Mouse (Mus musculus) thymus, adult 2 months (tissue): ENCODE results near the gene Cnksr1. TPM values are rescaled to one million over a fixed set of nuclear protein-coding genes. Genes with fewer than 3 reads are reported as not detected.
A peak's percentile ranks its signal among the peaks of the same experiment; 100 is the strongest.

ENCODE experiments used
- DNase-seq: peaks from one replicate; pipeline ENCODE4 v3.0.0; 2021
- H3K27ac ChIP-seq: fragments of 200-500 bp; 2 replicates; pipeline ENCODE4 v1.5.1; 2012; ENCODE audit warnings: low read length, control low read depth; ENCODE audit not compliant: control insufficient read depth, insufficient read depth
- H3K27me3 ChIP-seq: fragments of 200-500 bp; 2 replicates; pipeline ENCODE4 v1.6.1; 2012; ENCODE audit warnings: mild to moderate bottlenecking, low read length, moderate library complexity, mixed read lengths; ENCODE audit not compliant: control insufficient read depth, insufficient read depth
- H3K36me3 ChIP-seq: fragments of 200-500 bp; 2 replicates; pipeline ENCODE4 v1.6.1; 2012; ENCODE audit warnings: mild to moderate bottlenecking, low read length, moderate library complexity; ENCODE audit not compliant: control insufficient read depth, insufficient read depth
- H3K4me1 ChIP-seq: fragments of 200-500 bp; replicated peaks from 2 replicates; pipeline ENCODE4 v1.6.1; 2012; ENCODE audit warnings: low read length; ENCODE audit not compliant: control insufficient read depth, insufficient read depth
- H3K4me3 ChIP-seq: fragments of 200-500 bp; 2 replicates; pipeline ENCODE4 v1.5.1; 2012; ENCODE audit warnings: mild to moderate bottlenecking, low read length, control low read depth, moderate library complexity; ENCODE audit not compliant: control insufficient read depth, insufficient read depth
- CTCF ChIP-seq: fragments of 200-500 bp; IDR thresholded peaks from 2 replicates; pipeline ENCODE4 v1.5.1; 2012; ENCODE audit warnings: mild to moderate bottlenecking, control low read depth, low read length, moderate library complexity, borderline replicate concordance; ENCODE audit not compliant: control insufficient read depth, poor library complexity, insufficient read depth; ENCODE audit errors: extremely low read depth
- POLR2A ChIP-seq: fragments of 200-500 bp; IDR thresholded peaks from 2 replicates; pipeline ENCODE4 v1.6.1; 2012; ENCODE audit warnings: mild to moderate bottlenecking, low read length, control low read depth, moderate library complexity; ENCODE audit not compliant: control insufficient read depth, poor library complexity, insufficient read depth; ENCODE audit errors: extremely low read depth
- WGBS: fragments of 180-500 bp; shearing (Covaris S2); methylation state at CpG from one replicate; pipeline ENCODE4 v1.1.7; 2018; 5-methylcytosine and 5-hydroxymethylcytosine counted together
- polyA plus RNA-seq: library from polyadenylated mRNA; depleted of rRNA; stranded (reverse); fragments of >200 nt; gene quantifications from 2 replicates; pipeline ENCODE4 v1.2.3, GENCODE M21; 2012

Cnksr1 gene
- polyA plus RNA-seq, 1 experiment: 4.3 TPM

- DNase-seq: peak; percentile 48
- no peaks in the 10 kb centered on the region for H3K36me3 ChIP-seq
- no peak overlapping the region for H3K4me3 ChIP-seq
- H3K27me3 ChIP-seq: no peaks in the 10 kb centered on the region
- peak; percentile 68; the same call in 1 of the 2 replicates for TF ChIP-seq CTCF
- no peak for TF ChIP-seq POLR2A
- no peak overlapping the region for H3K27ac ChIP-seq
- WGBS: 46% methylated on average over 6 of the region's 6 CpGs
- H3K4me1 ChIP-seq: peaks cover 3% of the 10 kb centered on the region
Measured at GRCm38 (mm10) chr4:134263191-134263590, 25.0 kb upstream of the Cnksr1 start.

DNA sequence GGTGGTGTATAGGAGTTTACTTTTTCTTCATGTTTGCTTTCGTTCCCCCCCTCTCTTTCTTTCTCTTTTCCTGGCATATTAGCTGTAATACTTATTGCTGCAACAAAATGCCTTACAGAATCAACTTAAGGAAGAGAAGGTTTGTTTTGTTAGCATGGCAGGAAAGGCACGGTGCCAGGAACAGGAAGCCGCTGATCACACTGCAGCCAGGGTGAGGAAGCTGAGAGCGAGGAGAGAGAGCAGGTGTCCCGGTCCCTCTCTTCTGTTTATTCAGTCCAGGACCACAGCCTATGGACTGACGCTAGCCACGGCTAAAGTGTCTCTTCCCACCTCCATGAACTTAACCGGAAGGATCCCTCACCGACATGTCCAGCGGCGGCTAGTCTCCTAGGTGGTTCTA lies 20.2 kb upstream of the Cnksr1 start:
- Histone ChIP-seq H3K27ac (peak overlapping the region; percentile 12; the same call in 1 of the 2 replicates), H3K27me3 (no peaks in the 10 kb centered on the region), H3K36me3 (no peaks in the 10 kb centered on the region), H3K4me1 (peaks cover 31% of the 10 kb centered on the region), H3K4me3 (no peak overlapping the region)
- WGBS: 22% methylated on average over 11 of the region's 11 CpGs
- TF ChIP-seq POLR2A: no peak
- TF ChIP-seq CTCF: no peak
- peak; percentile 26 for DNase-seq

DNA sequence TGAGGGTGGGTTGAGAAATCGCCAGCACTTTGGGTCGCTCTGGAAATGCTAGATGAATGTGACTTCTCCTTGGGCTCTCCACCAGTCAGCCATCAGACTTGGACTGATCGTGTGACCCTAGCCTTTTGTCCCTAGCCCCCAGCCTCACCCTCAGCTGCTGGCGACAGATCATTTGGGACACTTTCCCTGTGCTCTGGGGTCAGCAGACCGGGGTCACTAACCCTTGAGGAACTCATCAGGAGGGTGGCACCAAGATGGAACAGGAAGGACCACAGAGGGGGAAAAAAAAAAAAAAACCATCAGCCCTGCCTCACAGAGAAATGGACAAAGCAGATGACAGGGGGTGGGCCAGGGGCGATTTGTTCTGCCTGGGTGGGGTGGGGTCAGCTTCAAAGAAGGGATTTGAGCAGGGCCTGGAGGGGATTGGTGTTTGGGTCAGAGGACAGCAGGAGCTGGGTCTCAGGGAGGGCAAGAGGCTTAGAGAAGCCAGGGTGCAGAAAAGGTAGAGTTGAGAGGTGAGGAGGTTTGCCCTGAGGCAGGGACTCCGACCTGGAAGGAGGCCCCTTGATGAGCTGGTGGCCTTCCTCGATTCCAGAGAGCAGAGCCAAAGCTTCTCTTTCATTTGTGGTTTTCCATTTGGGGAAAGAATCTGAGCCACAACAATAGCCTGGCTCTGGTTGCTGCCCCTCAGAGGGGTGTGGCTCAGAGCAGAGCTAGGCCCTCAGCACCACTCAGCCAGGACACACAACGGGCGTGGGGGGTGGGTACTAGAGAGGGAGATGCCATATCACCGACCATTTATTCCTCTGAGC lies 19.2 kb upstream of the Cnksr1 start:
- no peak for DNase-seq
- Histone ChIP-seq H3K27ac (no peak overlapping the region), H3K36me3 (no peaks in the 10 kb centered on the region), H3K4me1 (peaks cover 31% of the 10 kb centered on the region), H3K4me3 (no peak overlapping the region), H3K27me3 (no peaks in the 10 kb centered on the region; the same call in 1 of the 2 replicates)
- no peak for TF ChIP-seq POLR2A
- TF ChIP-seq CTCF: no peak
- 72% methylated on average over 11 of the region's 11 CpGs for WGBS

DNA sequence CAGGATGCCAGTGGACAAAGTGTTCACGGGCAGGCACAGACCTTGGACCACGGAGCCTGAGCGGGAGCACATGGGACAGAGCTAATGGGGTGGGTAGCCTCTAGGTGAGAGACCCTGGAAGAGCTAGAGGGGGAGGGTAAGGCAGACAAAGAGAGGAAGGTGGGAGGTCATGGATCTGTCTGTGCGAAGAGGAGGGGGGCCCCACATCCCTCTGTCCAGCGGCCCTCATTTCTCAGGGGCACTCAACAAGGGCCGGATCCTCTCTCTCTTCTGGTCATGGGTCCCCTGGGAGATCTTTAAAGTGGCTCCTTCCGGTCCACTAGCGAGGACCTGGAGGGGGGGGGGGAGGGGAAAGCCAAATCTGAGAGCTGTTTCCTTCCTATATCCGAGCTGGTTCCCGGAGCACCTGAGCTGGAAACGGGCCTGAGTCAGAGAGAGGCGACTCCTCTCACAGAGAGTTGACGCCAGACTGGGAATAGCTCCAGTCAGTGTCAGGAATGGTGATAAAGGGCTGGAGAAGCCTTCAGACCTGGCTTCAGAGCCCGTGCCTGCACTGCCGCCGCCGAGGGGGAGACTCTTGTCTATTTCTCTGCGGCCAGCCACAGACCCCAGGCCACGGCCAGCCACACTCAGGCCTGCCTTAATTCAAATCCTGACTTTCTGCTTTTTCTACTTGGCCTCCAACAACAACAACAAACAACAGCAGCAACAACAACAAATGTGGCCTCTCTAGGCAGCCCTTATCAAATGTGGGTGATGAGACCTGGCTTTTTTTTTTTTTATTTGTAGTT lies 18.4 kb upstream of the Cnksr1 start:
- TF ChIP-seq CTCF (no peak), POLR2A (no peak)
- no peaks in the 10 kb centered on the region; the same call in 1 of the 2 replicates for H3K27me3 ChIP-seq
- H3K4me3 ChIP-seq: no peak overlapping the region
- WGBS: 77% methylated on average over 19 of the region's 19 CpGs
- no peak overlapping the region for H3K27ac ChIP-seq
- DNase-seq: no peak
- H3K36me3 ChIP-seq: no peaks in the 10 kb centered on the region
- H3K4me1 ChIP-seq: peaks cover 34% of the 10 kb centered on the region

DNA sequence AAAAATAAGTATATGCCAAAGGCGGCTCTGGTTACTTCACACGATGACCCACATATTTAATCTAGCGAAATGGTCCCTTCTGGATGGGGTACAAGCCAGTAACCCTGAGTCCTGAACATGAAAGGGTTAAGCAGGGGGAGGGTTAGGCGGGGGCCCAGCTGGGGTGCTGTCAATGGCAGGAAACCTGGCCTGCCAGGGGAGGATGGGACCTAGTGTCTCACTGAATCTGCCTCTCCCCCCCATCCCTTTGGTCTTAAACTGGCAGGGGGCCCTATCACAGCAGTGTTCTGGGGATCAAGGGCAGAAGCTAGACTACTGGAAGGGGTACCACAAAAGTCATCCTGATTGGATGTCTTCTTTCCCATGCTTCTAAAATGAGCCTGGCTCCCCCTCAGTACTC lies 17.7 kb upstream of the Cnksr1 start:
- DNase-seq: no peak
- WGBS: 62% methylated on average over 4 of the region's 4 CpGs

GRCm38 (mm10) chr4:134254835-134255234 lies 16.6 kb upstream of the Cnksr1 start:
- Histone ChIP-seq H3K27ac (no peak overlapping the region), H3K36me3 (no peaks in the 10 kb centered on the region), H3K4me1 (peaks cover 44% of the 10 kb centered on the region), H3K27me3 (peaks cover 2% of the 10 kb centered on the region; the same call in 1 of the 2 replicates), H3K4me3 (no peak overlapping the region)
- DNase-seq: no peak
- no peak for TF ChIP-seq POLR2A
- TF ChIP-seq CTCF: no peak
- 74% methylated on average over 3 of the region's 3 CpGs for WGBS

More for the DNA sequence above, 17.7 kb upstream of the Cnksr1 start:
- H3K4me1 ChIP-seq: peaks cover 42% of the 10 kb centered on the region
- TF ChIP-seq POLR2A: no peak
- TF ChIP-seq CTCF: no peak
- no peak overlapping the region; the same call in 1 of the 2 replicates for H3K27ac ChIP-seq
- H3K27me3 ChIP-seq: no peaks in the 10 kb centered on the region; the same call in 1 of the 2 replicates
- H3K36me3 ChIP-seq: no peaks in the 10 kb centered on the region
- H3K4me3 ChIP-seq: no peak overlapping the region
